Mouse (Mus musculus) CH12.LX (cell line): Measurements from ENCODE around the gene Vmn1r54. TPM values are rescaled to one million over a fixed set of nuclear protein-coding genes. Genes with fewer than 3 reads are reported as not detected.

Experiments
- DNase-seq: peaks from one replicate; pipeline ENCODE4 v3.0.0-alpha.2; 2013; ENCODE audit errors: extremely low read depth
- H3K27ac ChIP-seq: 2 replicates; pipeline ENCODE4 v1.5.1; 2012; ENCODE audit warnings: low read depth, mild to moderate bottlenecking, control low read depth, moderate library complexity; ENCODE audit not compliant: insufficient read depth
- H3K27me3 ChIP-seq: replicated peaks from 2 replicates; pipeline ENCODE3; 2012; ENCODE audit warnings: inconsistent platforms
- H3K36me3 ChIP-seq, 2 experiments: replicated peaks in 1 of 2; 2 replicates each; pipeline versions ENCODE3 to v1.6.1; 2012; ENCODE audit warnings: inconsistent platforms in 1 of 2, low read length in 1 of 2, mild to moderate bottlenecking in 1 of 2, mixed read lengths in 1 of 2, moderate library complexity in 1 of 2; ENCODE audit not compliant: control insufficient read depth in 1 of 2, insufficient read depth in 1 of 2
- H3K4me1 ChIP-seq, 2 experiments: 2 replicates each; pipeline ENCODE4 v1.6.1; 2012; ENCODE audit warnings: inconsistent platforms in 1 of 2, moderate library complexity in 1 of 2; ENCODE audit not compliant: insufficient read depth in 2 of 2, control insufficient read depth in 1 of 2
- H3K4me2 ChIP-seq: 2 replicates; pipeline ENCODE4 v1.6.1; 2012; ENCODE audit warnings: low read depth, mild to moderate bottlenecking, control low read depth; ENCODE audit not compliant: poor library complexity, insufficient read depth, severe bottlenecking
- H3K4me3 ChIP-seq, 3 experiments: fragments of 150-350 bp in 1 of 3; sonication (generic) in 1 of 3; replicated peaks in 1 of 3; 2 replicates each; pipeline versions ENCODE3 to v1.5.1; 2011 to 2012; ENCODE audit warnings: low read depth in 2 of 3, low read length in 2 of 3, mild to moderate bottlenecking in 2 of 3, moderate library complexity in 2 of 3, control low read depth in 1 of 3, improper control_type of control experiment in 1 of 3, inconsistent platforms in 1 of 3, mixed read lengths in 1 of 3; ENCODE audit not compliant: poor library complexity in 1 of 3
- H3K79me2 ChIP-seq: replicated peaks from 2 replicates; pipeline ENCODE4 v1.6.1; 2012; ENCODE audit warnings: mild to moderate bottlenecking, moderate library complexity; ENCODE audit not compliant: control insufficient read depth, poor library complexity, insufficient read depth, severe bottlenecking; ENCODE audit errors: extremely low read depth
- H3K9ac ChIP-seq: 2 replicates; pipeline ENCODE4 v1.6.1; 2012; ENCODE audit warnings: low read depth, mild to moderate bottlenecking, control low read depth, moderate library complexity; ENCODE audit not compliant: insufficient read depth
- H3K9me3 ChIP-seq: replicated peaks from 2 replicates; pipeline ENCODE3; 2012; ENCODE audit warnings: low read length, inconsistent platforms, mixed read lengths
- CHD1 ChIP-seq: IDR thresholded peaks from 2 replicates; pipeline ENCODE4 v1.6.1; 2012; ENCODE audit warnings: low read depth, low read length, improper control_type of control experiment, inconsistent platforms
- CHD2 ChIP-seq: IDR thresholded peaks from 2 replicates; pipeline ENCODE4 v1.6.1; 2011; ENCODE audit warnings: low read length, improper control_type of control experiment
- CTCF ChIP-seq, 2 experiments: IDR thresholded peaks in 1 of 2; conservative IDR thresholded peaks in 1 of 2; 2 replicates each; pipeline ENCODE4 v1.5.1; 2011 to 2012; ENCODE audit warnings: low read depth in 2 of 2, low read length in 2 of 2, improper control_type of control experiment in 1 of 2, inconsistent platforms in 1 of 2, mild to moderate bottlenecking in 1 of 2, moderate library complexity in 1 of 2
- E2F4 ChIP-seq: IDR thresholded peaks from 2 replicates; pipeline ENCODE4 v1.6.1; 2011; ENCODE audit warnings: low read depth, low read length, improper control_type of control experiment; ENCODE audit not compliant: insufficient replicate concordance
- ETS1 ChIP-seq: conservative IDR thresholded peaks from 2 replicates; pipeline ENCODE4 v1.6.1; 2012; ENCODE audit warnings: low read depth, mild to moderate bottlenecking, inconsistent platforms, low read length, improper control_type of control experiment, moderate library complexity
- HCFC1 ChIP-seq: IDR thresholded peaks from 2 replicates; pipeline ENCODE4 v1.6.1; 2012; ENCODE audit warnings: low read depth, mild to moderate bottlenecking, inconsistent platforms, low read length, improper control_type of control experiment
- IRF4 ChIP-seq: IDR thresholded peaks from 2 replicates; pipeline ENCODE4 v1.6.1; 2014; ENCODE audit warnings: low read depth, mild to moderate bottlenecking, inconsistent platforms, low read length, improper control_type of control experiment
- JUND ChIP-seq: conservative IDR thresholded peaks from 2 replicates; pipeline ENCODE4 v1.6.1; 2011; ENCODE audit warnings: low read depth, low read length, improper control_type of control experiment
- KAT2A ChIP-seq: IDR thresholded peaks from 2 replicates; pipeline ENCODE4 v1.6.1; 2012; ENCODE audit warnings: low read length, improper control_type of control experiment, inconsistent platforms; ENCODE audit not compliant: insufficient replicate concordance
- MEF2A ChIP-seq: IDR thresholded peaks from 2 replicates; pipeline ENCODE4 v1.6.1; 2014; ENCODE audit warnings: low read depth, mild to moderate bottlenecking, inconsistent platforms, low read length, improper control_type of control experiment, borderline replicate concordance
- MXI1 ChIP-seq: IDR thresholded peaks from 2 replicates; pipeline ENCODE4 v1.6.1; 2011; ENCODE audit warnings: mild to moderate bottlenecking, low read depth, low read length, improper control_type of control experiment
- NRF1 ChIP-seq: IDR thresholded peaks from 2 replicates; pipeline ENCODE4 v1.6.1; 2014; ENCODE audit warnings: low read depth, mild to moderate bottlenecking, inconsistent platforms, low read length, improper control_type of control experiment, moderate library complexity
- PAX5 ChIP-seq: IDR thresholded peaks from 2 replicates; pipeline ENCODE4 v1.6.1; 2012; ENCODE audit warnings: low read length, inconsistent platforms, mixed read lengths
- POLR2A ChIP-seq: IDR thresholded peaks from 2 replicates; pipeline ENCODE4 v1.6.1; 2011; ENCODE audit warnings: low read depth, mild to moderate bottlenecking, improper control_type of control experiment, low read length
- RAD21 ChIP-seq: IDR thresholded peaks from 2 replicates; pipeline ENCODE4 v1.6.1; 2011; ENCODE audit warnings: low read depth, mild to moderate bottlenecking, low read length, improper control_type of control experiment, moderate library complexity
- RCOR1 ChIP-seq: conservative IDR thresholded peaks from 2 replicates; pipeline ENCODE4 v1.6.1; 2012; ENCODE audit warnings: low read depth, mild to moderate bottlenecking, inconsistent platforms, low read length, improper control_type of control experiment
- SIN3A ChIP-seq: IDR thresholded peaks from 2 replicates; pipeline ENCODE4 v1.6.1; 2012; ENCODE audit warnings: low read length, improper control_type of control experiment, inconsistent platforms
- SMC3 ChIP-seq: IDR thresholded peaks from 2 replicates; pipeline ENCODE4 v1.6.1; 2011; ENCODE audit warnings: low read depth, low read length, improper control_type of control experiment
- UBTF ChIP-seq: IDR thresholded peaks from 2 replicates; pipeline ENCODE4 v1.6.1; 2012; ENCODE audit warnings: low read depth, mild to moderate bottlenecking, inconsistent platforms, low read length, improper control_type of control experiment, moderate library complexity
- USF1 ChIP-seq: IDR thresholded peaks from 2 replicates; pipeline ENCODE4 v1.6.1; 2014; ENCODE audit warnings: low read depth, mild to moderate bottlenecking, inconsistent platforms, low read length, improper control_type of control experiment
- USF2 ChIP-seq: conservative IDR thresholded peaks from 2 replicates; pipeline ENCODE4 v1.6.1; 2011; ENCODE audit warnings: low read depth, low read length, improper control_type of control experiment
- ZKSCAN1 ChIP-seq: IDR thresholded peaks from 2 replicates; pipeline ENCODE4 v1.6.1; 2012; ENCODE audit warnings: low read depth, inconsistent platforms, low read length, improper control_type of control experiment, borderline replicate concordance
- ZMIZ1 ChIP-seq: IDR thresholded peaks from 2 replicates; pipeline ENCODE4 v1.6.1; 2012; ENCODE audit warnings: low read depth, mild to moderate bottlenecking, inconsistent platforms, low read length, improper control_type of control experiment
- ZNF384 ChIP-seq: IDR thresholded peaks from 2 replicates; pipeline ENCODE4 v1.6.1; 2012; ENCODE audit warnings: low read depth, low read length, improper control_type of control experiment, inconsistent platforms
- dilution Hi-C: fragments of 300-500 bp; cut with MboI; formaldehyde crosslinking; loops from 2 replicates; pipeline ENCODE4 v1.14.3; 2020; ENCODE audit warnings: low sequenced_read_pairs; ENCODE audit not compliant: extremely low pct_unique_long_range_greater_than_20kb, extremely low pct_ligation_motif_present
- in situ Hi-C: fragments of 300-500 bp; cut with MboI; formaldehyde crosslinking; loops from 3 replicates; pipeline ENCODE4 v1.14.3; 2019; ENCODE audit warnings: low sequenced_read_pairs, low pct_ligation_motif_present, low pct_unique_long_range_greater_than_20kb, mixed read lengths
- polyA plus RNA-seq: library from polyadenylated mRNA; unstranded; fragments of >175 nt; gene quantifications from 2 replicates; pipeline ENCODE4 v1.2.1, GENCODE M21; 2012; ENCODE audit warnings: low read depth; ENCODE audit not compliant: insufficient read length
- total RNA-seq, 2 experiments: library from RNA; depleted of rRNA; stranded (reverse); fragments of 300-350 nt in 1 of 2; fragments of >200 nt in 1 of 2; gene quantifications; 2 replicates each; pipeline ENCODE4 v1.2.3; 2012 to 2014

The Vmn1r54 gene
- total and polyA plus RNA-seq, 3 experiments: not detected

DNA sequence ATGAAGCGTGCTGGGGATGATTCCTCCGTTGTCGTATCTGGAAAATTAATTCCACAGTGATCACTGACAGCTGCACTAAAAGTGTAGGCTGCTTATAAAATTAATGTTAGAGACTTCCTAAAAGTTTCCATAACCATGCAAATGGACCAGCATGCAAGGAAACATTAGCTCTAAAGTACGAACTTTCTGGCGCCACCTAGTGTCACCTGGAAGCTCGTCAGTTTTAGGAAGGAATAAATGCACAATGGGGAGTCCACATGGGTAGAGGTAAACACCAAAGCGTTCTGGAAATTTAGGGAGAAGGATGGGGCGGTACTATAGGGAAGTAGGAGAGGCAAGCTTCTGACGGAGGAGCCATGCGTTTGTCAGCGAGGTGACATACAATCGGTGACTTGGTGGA, 42.2 kb downstream of the Vmn1r54 start:
- DNase-seq: peak; percentile 27
- in situ Hi-C loops (no loop called here), dilution Hi-C loops (no loop called here)
- Histone ChIP-seq H3K4me3 (no peak overlapping the region), H3K9ac (no peak overlapping the region), H3K36me3 (no peaks in the 10 kb centered on the region), H3K4me1 (no peaks in the 10 kb centered on the region), H3K27me3 (peaks cover 8% of the 10 kb centered on the region), H3K27ac (no peak overlapping the region), H3K4me2 (no peak overlapping the region), H3K79me2 (no peaks in the 10 kb centered on the region), H3K9me3 (no peaks in the 10 kb centered on the region)
- TF ChIP-seq KAT2A: no peak
- TF ChIP-seq CHD1: no peak
- TF ChIP-seq SMC3: peak; percentile 51
- no peak for TF ChIP-seq SIN3A
- TF ChIP-seq ZNF384: no peak
- TF ChIP-seq E2F4: no peak
- TF ChIP-seq CTCF (conservative IDR thresholded peaks at IDR 0.05 in 1 of 2, IDR thresholded peaks at IDR 0.05 in 1 of 2; ENCODE audit: low read depth in 2 of 2, low read length in 2 of 2): peak; percentile 21 to 67; a peak in 2 of 4 replicates
- TF ChIP-seq PAX5: no peak
- peak; percentile 38 for TF ChIP-seq RAD21
- no peak for TF ChIP-seq IRF4
- no peak for TF ChIP-seq HCFC1

DNA sequence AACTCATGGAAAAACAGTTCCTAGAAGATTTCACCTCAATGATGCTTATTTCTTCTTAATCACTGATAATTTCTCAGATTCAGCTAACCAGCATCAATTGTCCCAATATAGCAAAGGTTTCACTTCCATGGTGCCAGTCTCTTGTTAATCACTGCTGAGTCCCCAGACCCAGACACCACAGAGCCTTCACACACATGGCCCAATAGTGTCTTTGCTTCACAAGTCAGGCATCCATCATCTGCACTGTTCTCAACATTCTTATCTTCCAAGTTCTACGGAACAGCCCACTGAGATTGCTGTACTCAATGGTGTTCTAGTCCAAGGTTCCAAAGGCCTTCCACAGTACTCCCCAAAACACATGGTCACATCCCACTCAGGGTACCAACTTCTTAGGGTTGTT, 54.8 kb downstream of the Vmn1r54 start, which contains the start of gene BC048671:
Gene BC048671, plus strand, starts transcription at position 301 of the 400 bp plus-strand sequence.
- in situ Hi-C loops (no loop called here), dilution Hi-C loops (no loop called here)
- no peak for DNase-seq
- no peak within 1 kb of the TSS for H3K27ac ChIP-seq
- H3K4me3 ChIP-seq: no peak within 1 kb of the TSS
- H3K36me3 ChIP-seq: no peaks in the 10 kb centered on the region
- H3K4me2 ChIP-seq: no peak within 1 kb of the TSS
- H3K79me2 ChIP-seq: no peaks in the 10 kb centered on the region
- H3K27me3 ChIP-seq: peaks cover 79% of the 10 kb centered on the region
- no peak within 1 kb of the TSS for H3K9ac ChIP-seq
- H3K4me1 ChIP-seq: no peaks in the 10 kb centered on the region
- H3K9me3 ChIP-seq: peaks cover 2% of the 10 kb centered on the region
- TF ChIP-seq USF2: no peak
- TF ChIP-seq USF1: no peak
- no peak for TF ChIP-seq SMC3
- no peak for TF ChIP-seq RCOR1
- TF ChIP-seq POLR2A: no peak
- no peak for TF ChIP-seq MEF2A
- TF ChIP-seq JUND: no peak
- no peak for TF ChIP-seq E2F4
- TF ChIP-seq ETS1: no peak
- no peak for TF ChIP-seq SIN3A
- TF ChIP-seq MXI1: no peak
- no peak for TF ChIP-seq CHD2
- no peak for TF ChIP-seq UBTF
- no peak for TF ChIP-seq ZKSCAN1
- TF ChIP-seq ZNF384: no peak
- TF ChIP-seq HCFC1: no peak
- no peak for TF ChIP-seq ZMIZ1
- no peak for TF ChIP-seq NRF1
